Mouse (Mus musculus) kidney, postnatal 0 days (tissue): ENCODE results near the gene Tpp2. TPM values are rescaled to one million over a fixed set of nuclear protein-coding genes. Genes with fewer than 3 reads are reported as not detected.

ENCODE experiments used
- ATAC-seq: fragments of 200-750 bp; cut with Nextera tagmentation; replicated peaks from 2 replicates; pipeline ENCODE4 v1.8.0; 2017; ENCODE audit warnings: low read depth, moderate number of reproducible peaks, moderate TSS enrichment, moderate library complexity; ENCODE audit not compliant: low FRiP score
- DNase-seq: peaks from one replicate; pipeline ENCODE4 v3.0.0-alpha.2; 2016; ENCODE audit warnings: low spot score
- H3K27ac ChIP-seq: fragments of 300-500 bp; sonication (generic); 2 replicates; pipeline ENCODE4 v1.5.1; 2014; ENCODE audit warnings: mild to moderate bottlenecking
- H3K27me3 ChIP-seq: fragments of 300-500 bp; sonication (generic); 2 replicates; pipeline ENCODE4 v1.6.1; 2014; ENCODE audit warnings: low read length, mixed read lengths; ENCODE audit not compliant: insufficient read depth
- H3K36me3 ChIP-seq: fragments of 300-500 bp; sonication (generic); 2 replicates; pipeline ENCODE4 v1.6.1; 2014; ENCODE audit warnings: low read length, mixed read lengths; ENCODE audit not compliant: insufficient read depth
- H3K4me1 ChIP-seq: fragments of 300-500 bp; sonication (generic); replicated peaks from 2 replicates; pipeline ENCODE4 v1.6.1; 2014; ENCODE audit warnings: antibody characterized with exemption, low read length, mixed read lengths; ENCODE audit not compliant: insufficient read depth
- H3K4me2 ChIP-seq: fragments of 300-500 bp; sonication (generic); 2 replicates; pipeline ENCODE4 v1.6.1; 2014; ENCODE audit warnings: mild to moderate bottlenecking, low read length, moderate library complexity, mixed read lengths
- H3K4me3 ChIP-seq: fragments of 300-500 bp; sonication (generic); replicated peaks from 2 replicates; pipeline ENCODE4 v1.5.1; 2014; ENCODE audit warnings: low read depth, low read length
- H3K9ac ChIP-seq: fragments of 300-500 bp; sonication (generic); 2 replicates; pipeline ENCODE4 v1.6.1; 2014; ENCODE audit warnings: low read depth, low read length
- H3K9me3 ChIP-seq: fragments of 300-500 bp; sonication (generic); replicated peaks from 2 replicates; pipeline ENCODE4 v1.6.1; 2016; ENCODE audit warnings: low read length, inconsistent platforms, mixed read lengths
- CTCF ChIP-seq: IDR thresholded peaks from 2 replicates; pipeline ENCODE4 v1.5.1; 2016; ENCODE audit warnings: antibody characterized with exemption, low read depth, mild to moderate bottlenecking, moderate library complexity
- WGBS: fragments of 180-500 bp; shearing (Covaris S2); extraction: QIAGEN DNeasy Blood & Tissue Kit; methylation state at CpG from one replicate; pipeline ENCODE4 v1.1.7; 2014; 5-methylcytosine and 5-hydroxymethylcytosine counted together
- polyA plus RNA-seq: library from polyadenylated mRNA; unstranded; fragments of >200 nt; fragmentation: Nextera tagmentation; extraction: Ambion mirVana; gene quantifications from 2 replicates; pipeline ENCODE4 v1.2.1, GENCODE M21; 2015

The Tpp2 gene
- polyA plus RNA-seq, 1 experiment from 2014 or later, result 38.0 TPM

- Histone ChIP-seq H3K27ac (no peak overlapping the region), H3K4me1 (no peaks in the 10 kb centered on the region), H3K4me3 (no peak overlapping the region), H3K9me3 (no peaks in the 10 kb centered on the region), H3K4me2 (no peak overlapping the region), H3K9ac (no peak overlapping the region), H3K27me3 (no peaks in the 10 kb centered on the region), H3K36me3 (peaks cover 10% of the 10 kb centered on the region; the same call in 1 of the 2 replicates)
- ATAC-seq, result no peak
- 97% methylated on average over 7 of the region's 7 CpGs for WGBS
- DNase-seq, result no peak
- TF ChIP-seq CTCF, result no peak
Measured at GRCm38 (mm10) chr1:43941476-43942217, 8.2 kb downstream of the Tpp2 start.

GRCm38 (mm10) chr1:43942814-43943213, 9.4 kb downstream of the Tpp2 start:
- Histone ChIP-seq H3K27ac (no peak overlapping the region), H3K9me3 (no peaks in the 10 kb centered on the region), H3K4me2 (no peak overlapping the region), H3K9ac (no peak overlapping the region), H3K27me3 (no peaks in the 10 kb centered on the region), H3K4me3 (no peak overlapping the region), H3K36me3 (peaks cover 10% of the 10 kb centered on the region; the same call in 1 of the 2 replicates), H3K4me1 (no peaks in the 10 kb centered on the region)
- no peak for TF ChIP-seq CTCF
- WGBS, result 92% methylated on average over 2 of the region's 2 CpGs
- no peak for DNase-seq
- ATAC-seq, result no peak

- no peaks in the 10 kb centered on the region for H3K9me3 ChIP-seq
- no peak overlapping the region for H3K4me3 ChIP-seq
- WGBS, result 91% methylated on average over 3 of the region's 3 CpGs
- H3K9ac ChIP-seq, result no peak overlapping the region
- no peak for TF ChIP-seq CTCF
- H3K4me2 ChIP-seq, result no peak overlapping the region
- no peak for ATAC-seq
- H3K27ac ChIP-seq, result no peak overlapping the region
- H3K27me3 ChIP-seq, result no peaks in the 10 kb centered on the region
- DNase-seq, result no peak
- H3K36me3 ChIP-seq, result peaks cover 22% of the 10 kb centered on the region
- no peaks in the 10 kb centered on the region for H3K4me1 ChIP-seq
Measured at GRCm38 (mm10) chr1:43953679-43954078, 20.2 kb downstream of the Tpp2 start.

DNA sequence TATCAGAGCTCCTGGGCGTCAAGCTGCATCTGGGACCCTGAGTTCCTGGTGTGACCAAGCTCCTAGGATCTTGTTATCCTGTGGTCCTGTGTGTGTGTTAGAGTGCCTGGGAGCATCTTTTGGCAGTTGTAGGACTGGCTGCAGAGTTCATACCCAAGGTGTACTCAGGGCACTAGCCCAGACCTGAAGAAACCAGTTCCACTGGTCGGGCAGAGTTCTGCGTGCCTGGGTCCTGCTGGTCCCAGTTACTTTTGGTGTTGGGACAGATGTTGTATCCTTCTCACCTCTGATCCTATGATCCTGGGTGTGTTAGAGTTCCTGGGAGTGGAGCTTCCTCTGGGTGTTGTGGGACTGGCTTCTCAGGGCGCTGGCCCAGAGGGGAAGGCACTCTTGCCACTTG, 30.9 kb downstream of the Tpp2 start:
- Histone ChIP-seq H3K36me3 (peaks cover 17% of the 10 kb centered on the region; the same call in 1 of the 2 replicates), H3K4me1 (no peaks in the 10 kb centered on the region), H3K27ac (no peak overlapping the region), H3K27me3 (no peaks in the 10 kb centered on the region), H3K9ac (no peak overlapping the region), H3K4me2 (no peak overlapping the region), H3K4me3 (no peak overlapping the region), H3K9me3 (no peaks in the 10 kb centered on the region)
- TF ChIP-seq CTCF, result no peak
- 88% methylated on average over 4 of the region's 4 CpGs for WGBS
- ATAC-seq (no peak), DNase-seq (no peak)

- no peaks in the 10 kb centered on the region for H3K4me1 ChIP-seq
- no peak overlapping the region for H3K4me3 ChIP-seq
- peak; percentile 8 for DNase-seq
- H3K9ac ChIP-seq, result no peak overlapping the region
- no peak overlapping the region for H3K27ac ChIP-seq
- TF ChIP-seq CTCF, result peak; percentile 42
- ATAC-seq, result no peak
- no peaks in the 10 kb centered on the region for H3K27me3 ChIP-seq
- WGBS, result 92% methylated on average over 4 of the region's 4 CpGs
- H3K4me2 ChIP-seq, result no peak overlapping the region
- peaks cover 24% of the 10 kb centered on the region; the same call in 1 of the 2 replicates for H3K36me3 ChIP-seq
- no peaks in the 10 kb centered on the region for H3K9me3 ChIP-seq
Measured at GRCm38 (mm10) chr1:43966756-43967155, 33.3 kb downstream of the Tpp2 start.

DNA sequence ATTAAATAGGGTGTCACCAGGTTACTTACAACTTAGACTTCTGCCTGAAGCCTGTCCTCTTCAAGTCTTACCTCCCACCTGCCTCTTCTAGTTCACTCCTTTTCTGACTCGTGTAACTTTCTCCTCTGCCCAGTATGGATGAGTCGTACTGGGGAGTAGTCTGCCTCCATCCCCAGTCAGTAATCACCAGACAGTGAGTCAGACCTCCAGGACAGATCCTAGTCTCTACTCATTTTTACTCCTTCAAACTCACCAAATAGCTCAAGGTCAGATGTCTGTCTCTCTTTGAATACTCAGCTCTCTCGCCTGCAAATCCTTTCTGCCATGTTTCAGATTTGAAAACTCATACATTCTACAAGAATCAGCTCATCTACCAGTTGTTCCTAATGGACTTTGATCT, 35.9 kb downstream of the Tpp2 start:
- Histone ChIP-seq H3K27ac (no peak overlapping the region), H3K4me2 (no peak overlapping the region), H3K27me3 (no peaks in the 10 kb centered on the region), H3K9ac (no peak overlapping the region), H3K4me1 (no peaks in the 10 kb centered on the region), H3K9me3 (no peaks in the 10 kb centered on the region), H3K4me3 (no peak overlapping the region), H3K36me3 (peaks cover 20% of the 10 kb centered on the region; the same call in 1 of the 2 replicates)
- ATAC-seq, result no peak
- no peak for DNase-seq
- WGBS, result 85% methylated on average over 3 of the region's 3 CpGs
- TF ChIP-seq CTCF, result no peak
